Mouse (Mus musculus) MEL (cell line): ENCODE measurements around the gene Add2.

Experiments used
- BHLHE40 ChIP-seq: IDR thresholded peaks from 2 replicates; pipeline ENCODE4 v1.6.1; 2012; ENCODE audit warnings: low read depth, mild to moderate bottlenecking, inconsistent platforms, low read length, improper control_type of control experiment, borderline replicate concordance
- CTCF ChIP-seq, 3 experiments: IDR thresholded peaks in 2 of 3; conservative IDR thresholded peaks in 1 of 3; 2 replicates each; pipeline ENCODE4 v1.5.1; 2011 to 2012; ENCODE audit warnings: low read length in 3 of 3, low read depth in 2 of 3, mild to moderate bottlenecking in 2 of 3, improper control_type of control experiment in 1 of 3, inconsistent platforms in 1 of 3, mixed read lengths in 1 of 3, moderate library complexity in 1 of 3; ENCODE audit not compliant: control insufficient read depth in 1 of 3, insufficient read depth in 1 of 3, poor library complexity in 1 of 3, severe bottlenecking in 1 of 3
- E2F4 ChIP-seq: IDR thresholded peaks from 2 replicates; pipeline ENCODE4 v1.6.1; 2011; ENCODE audit warnings: low read depth, low read length, improper control_type of control experiment, borderline replicate concordance
- EP300 ChIP-seq, 2 experiments: IDR thresholded peaks; 2 replicates each; pipeline ENCODE4 v1.6.1; 2011; ENCODE audit warnings: improper control_type of control experiment in 2 of 2, low read length in 2 of 2, low read depth in 1 of 2, mild to moderate bottlenecking in 1 of 2
- POLR2A ChIP-seq, 2 experiments: IDR thresholded peaks; 2 replicates each; pipeline ENCODE4 v1.6.1; 2011 to 2012; ENCODE audit warnings: low read length in 2 of 2, mild to moderate bottlenecking in 2 of 2, control low read depth in 1 of 2, improper control_type of control experiment in 1 of 2, low read depth in 1 of 2, moderate library complexity in 1 of 2; ENCODE audit not compliant: control insufficient read depth in 1 of 2, insufficient read depth in 1 of 2, poor library complexity in 1 of 2
- POLR2AphosphoS5 ChIP-seq: IDR thresholded peaks from 2 replicates; pipeline ENCODE4 v1.6.1; 2012; ENCODE audit warnings: low read depth, borderline replicate concordance, mild to moderate bottlenecking, inconsistent platforms, low read length, moderate library complexity, mixed read lengths
- SMC3 ChIP-seq: IDR thresholded peaks from 2 replicates; pipeline ENCODE4 v1.6.1; 2011; ENCODE audit warnings: low read depth, low read length, improper control_type of control experiment
- USF2 ChIP-seq, 2 experiments: IDR thresholded peaks; 2 replicates each; pipeline ENCODE4 v1.6.1; 2011 to 2012; ENCODE audit warnings: improper control_type of control experiment in 2 of 2, low read length in 2 of 2, borderline replicate concordance in 1 of 2, inconsistent platforms in 1 of 2, low read depth in 1 of 2, mild to moderate bottlenecking in 1 of 2; ENCODE audit not compliant: insufficient read depth in 1 of 2
- ZKSCAN1 ChIP-seq: IDR thresholded peaks from 2 replicates; pipeline ENCODE4 v1.6.1; 2012; ENCODE audit warnings: low read depth, mild to moderate bottlenecking, inconsistent platforms, low read length, improper control_type of control experiment, moderate library complexity
- ZMIZ1 ChIP-seq: IDR thresholded peaks from 2 replicates; pipeline ENCODE4 v1.6.1; 2012; ENCODE audit warnings: low read depth, mild to moderate bottlenecking, inconsistent platforms, low read length, improper control_type of control experiment, moderate library complexity

- TF ChIP-seq POLR2A (IDR thresholded peaks at IDR 0.05; ENCODE audit: control insufficient read depth in 1 of 2, insufficient read depth in 1 of 2, low read depth in 1 of 2, low read length in 2 of 2, poor library complexity in 1 of 2) (no peak), BHLHE40 (no peak), CTCF (IDR thresholded peaks at IDR 0.05 in 2 of 3, conservative IDR thresholded peaks at IDR 0.05 in 1 of 3; ENCODE audit: control insufficient read depth in 1 of 3, insufficient read depth in 1 of 3, low read depth in 2 of 3, low read length in 3 of 3, poor library complexity in 1 of 3, severe bottlenecking in 1 of 3) (no peak), POLR2AphosphoS5 (no peak), USF2 (IDR thresholded peaks at IDR 0.05; ENCODE audit: borderline replicate concordance in 1 of 2, insufficient read depth in 1 of 2, low read depth in 1 of 2, low read length in 2 of 2) (no peak), ZMIZ1 (no peak), EP300 (IDR thresholded peaks at IDR 0.05; ENCODE audit: low read depth in 1 of 2, low read length in 2 of 2) (no peak), ZKSCAN1 (no peak), E2F4 (no peak), SMC3 (no peak)
These were observed 78.6 kb downstream of the Add2 start for GRCm38 (mm10) chr6:86107101-86107500.
